Mouse (Mus musculus): Measurements from ENCODE around the gene Syt1. TPM values are rescaled to one million over a fixed set of nuclear protein-coding genes. Genes with fewer than 3 reads are reported as not detected.
A peak's percentile ranks its signal among the peaks of the same experiment; 100 is the strongest.

Gene Syt1
- polyA plus RNA-seq, 1 experiment from 2014 or later: 0.96 TPM

GRCm38 (mm10) chr10:108635616-108636015 is 375.2 kb downstream of the Syt1 start:
- H3K27me3 ChIP-seq: no peaks in the 10 kb centered on the region
- no peak overlapping the region for H3K4me3 ChIP-seq
- WGBS: 86% methylated on average over 4 of the region's 4 CpGs
- no peak overlapping the region for H3K9ac ChIP-seq
- ATAC-seq (ENCODE audit: borderline replicate concordance, extremely low read depth, low FRiP score, low TSS enrichment): no peak
- no peaks in the 10 kb centered on the region for H3K36me3 ChIP-seq
- no peaks in the 10 kb centered on the region for H3K4me1 ChIP-seq
- no peaks in the 10 kb centered on the region for H3K9me3 ChIP-seq
- H3K4me2 ChIP-seq: no peak overlapping the region
- no peak overlapping the region for H3K27ac ChIP-seq

GRCm38 (mm10) chr10:108630841-108631240 is 379.9 kb downstream of the Syt1 start:
- H3K9me3 ChIP-seq: no peaks in the 10 kb centered on the region
- 72% methylated on average over 8 of the region's 8 CpGs for WGBS
- no peak overlapping the region for H3K9ac ChIP-seq
- H3K27me3 ChIP-seq: no peaks in the 10 kb centered on the region
- H3K27ac ChIP-seq: no peak overlapping the region
- no peak overlapping the region for H3K4me3 ChIP-seq
- H3K36me3 ChIP-seq: no peaks in the 10 kb centered on the region
- H3K4me2 ChIP-seq: no peak overlapping the region
- H3K4me1 ChIP-seq: no peaks in the 10 kb centered on the region
- ATAC-seq (ENCODE audit: borderline replicate concordance, extremely low read depth, low FRiP score, low TSS enrichment): no peak

- Histone ChIP-seq H3K36me3 (no peaks in the 10 kb centered on the region), H3K4me3 (no peak overlapping the region), H3K27me3 (no peaks in the 10 kb centered on the region), H3K9me3 (no peaks in the 10 kb centered on the region), H3K4me2 (no peak overlapping the region), H3K9ac (no peak overlapping the region), H3K4me1 (no peaks in the 10 kb centered on the region), H3K27ac (no peak overlapping the region)
- 21% methylated on average over 3 of the region's 3 CpGs for WGBS
- ATAC-seq (ENCODE audit: borderline replicate concordance, extremely low read depth, low FRiP score, low TSS enrichment): no peak
Observed at GRCm38 (mm10) chr10:108626404-108626803, 384.4 kb downstream of the Syt1 start.

GRCm38 (mm10) chr10:108623002-108623401 is 387.8 kb downstream of the Syt1 start:
- Histone ChIP-seq H3K4me1 (no peaks in the 10 kb centered on the region), H3K4me3 (no peak overlapping the region), H3K9me3 (no peaks in the 10 kb centered on the region), H3K4me2 (no peak overlapping the region), H3K27ac (no peak overlapping the region), H3K36me3 (no peaks in the 10 kb centered on the region), H3K9ac (no peak overlapping the region), H3K27me3 (no peaks in the 10 kb centered on the region)
- no peak for ATAC-seq (ENCODE audit: borderline replicate concordance, extremely low read depth, low FRiP score, low TSS enrichment)
- WGBS: 45% methylated on average over 4 of the region's 4 CpGs

- Histone ChIP-seq H3K27me3 (no peaks in the 10 kb centered on the region), H3K9ac (no peak overlapping the region), H3K4me1 (no peaks in the 10 kb centered on the region), H3K36me3 (no peaks in the 10 kb centered on the region), H3K27ac (no peak overlapping the region), H3K4me3 (no peak overlapping the region), H3K4me2 (no peak overlapping the region), H3K9me3 (no peaks in the 10 kb centered on the region)
- 86% methylated on average over 5 of the region's 5 CpGs for WGBS
- ATAC-seq (ENCODE audit: borderline replicate concordance, extremely low read depth, low FRiP score, low TSS enrichment): no peak
Observed at GRCm38 (mm10) chr10:108619861-108620260, 390.9 kb downstream of the Syt1 start.

GRCm38 (mm10) chr10:108619217-108619616 is 391.6 kb downstream of the Syt1 start:
- Histone ChIP-seq H3K4me3 (no peak overlapping the region), H3K27ac (no peak overlapping the region), H3K4me1 (no peaks in the 10 kb centered on the region), H3K9me3 (no peaks in the 10 kb centered on the region), H3K36me3 (no peaks in the 10 kb centered on the region), H3K27me3 (no peaks in the 10 kb centered on the region), H3K9ac (no peak overlapping the region), H3K4me2 (no peak overlapping the region)
- ATAC-seq (ENCODE audit: borderline replicate concordance, extremely low read depth, low FRiP score, low TSS enrichment): no peak
- WGBS: 85% methylated on average over 5 of the region's 5 CpGs

GRCm38 (mm10) chr10:108610057-108610644 is 400.6 kb downstream of the Syt1 start:
- Histone ChIP-seq H3K4me3 (no peak overlapping the region), H3K4me1 (no peaks in the 10 kb centered on the region), H3K9ac (no peak overlapping the region), H3K27ac (no peak overlapping the region), H3K4me2 (no peak overlapping the region), H3K36me3 (no peaks in the 10 kb centered on the region), H3K9me3 (no peaks in the 10 kb centered on the region), H3K27me3 (no peaks in the 10 kb centered on the region)
- no peak for ATAC-seq (ENCODE audit: borderline replicate concordance, extremely low read depth, low FRiP score, low TSS enrichment)
- 60% methylated on average over 14 of the region's 14 CpGs for WGBS

- 36% methylated on average over 8 of the region's 8 CpGs for WGBS
- ATAC-seq (ENCODE audit: borderline replicate concordance, extremely low read depth, low FRiP score, low TSS enrichment): no peak
- Histone ChIP-seq H3K27ac (no peak overlapping the region), H3K36me3 (no peaks in the 10 kb centered on the region), H3K9ac (no peak overlapping the region), H3K4me1 (no peaks in the 10 kb centered on the region), H3K4me2 (no peak overlapping the region), H3K4me3 (no peak overlapping the region), H3K27me3 (no peaks in the 10 kb centered on the region), H3K9me3 (0 out of 2 replicates have a peak, but pooled peaks cover 3% of the 10 kb centered on the region)
Observed at GRCm38 (mm10) chr10:108601672-108602412, 408.9 kb downstream of the Syt1 start.

GRCm38 (mm10) chr10:108600693-108601092 is 410.1 kb downstream of the Syt1 start:
- WGBS: 79% methylated on average over 9 of the region's 9 CpGs
- H3K4me3 ChIP-seq: no peak overlapping the region
- H3K27ac ChIP-seq: no peak overlapping the region
- H3K9me3 ChIP-seq: 0 out of 2 replicates have a peak, but pooled peaks cover 3% of the 10 kb centered on the region
- H3K4me1 ChIP-seq: peaks cover 6% of the 10 kb centered on the region; the same call in 1 of the 2 replicates
- H3K27me3 ChIP-seq: no peaks in the 10 kb centered on the region
- no peak overlapping the region for H3K9ac ChIP-seq
- H3K4me2 ChIP-seq: no peak overlapping the region
- no peaks in the 10 kb centered on the region for H3K36me3 ChIP-seq
- ATAC-seq (ENCODE audit: borderline replicate concordance, extremely low read depth, low FRiP score, low TSS enrichment): no peak

- H3K4me2 ChIP-seq: no peak overlapping the region
- no peak for ATAC-seq (ENCODE audit: borderline replicate concordance, extremely low read depth, low FRiP score, low TSS enrichment)
- 82% methylated on average over 1 of the region's 1 CpGs for WGBS
Observed at GRCm38 (mm10) chr10:108597385-108597784, 413.4 kb downstream of the Syt1 start.

GRCm38 (mm10) chr10:108596162-108596927 is 414.4 kb downstream of the Syt1 start:
- H3K4me2 ChIP-seq: peak overlapping the region; percentile 39
- no peak overlapping the region for H3K4me3 ChIP-seq
- peaks cover 6% of the 10 kb centered on the region; the same call in 1 of the 2 replicates for H3K4me1 ChIP-seq
- 12% methylated on average over 11 of the region's 11 CpGs for WGBS
- H3K9me3 ChIP-seq: 0 out of 2 replicates have a peak, but pooled peaks cover 3% of the 10 kb centered on the region
- H3K9ac ChIP-seq: no peak overlapping the region
- H3K27ac ChIP-seq: no peak overlapping the region
- no peak for ATAC-seq (ENCODE audit: borderline replicate concordance, extremely low read depth, low FRiP score, low TSS enrichment)
- H3K36me3 ChIP-seq: no peaks in the 10 kb centered on the region
- H3K27me3 ChIP-seq: no peaks in the 10 kb centered on the region

More at GRCm38 (mm10) chr10:108597385-108597784, 413.4 kb downstream of the Syt1 start:
- H3K9me3 ChIP-seq: 0 out of 2 replicates have a peak, but pooled peaks cover 3% of the 10 kb centered on the region
- no peak overlapping the region for H3K4me3 ChIP-seq
- H3K27me3 ChIP-seq: no peaks in the 10 kb centered on the region
- no peaks in the 10 kb centered on the region for H3K36me3 ChIP-seq
- H3K4me1 ChIP-seq: peaks cover 6% of the 10 kb centered on the region; the same call in 1 of the 2 replicates
- H3K9ac ChIP-seq: no peak overlapping the region
- no peak overlapping the region for H3K27ac ChIP-seq

- H3K4me1 ChIP-seq: no peaks in the 10 kb centered on the region
- no peak for ATAC-seq (ENCODE audit: borderline replicate concordance, extremely low read depth, low FRiP score, low TSS enrichment)
- no peak overlapping the region for H3K4me2 ChIP-seq
- no peaks in the 10 kb centered on the region for H3K9me3 ChIP-seq
- no peaks in the 10 kb centered on the region for H3K27me3 ChIP-seq
- no peak overlapping the region for H3K27ac ChIP-seq
- no peak overlapping the region for H3K4me3 ChIP-seq
- H3K9ac ChIP-seq: no peak overlapping the region
- WGBS: 72% methylated on average over 3 of the region's 3 CpGs
- H3K36me3 ChIP-seq: no peaks in the 10 kb centered on the region
Observed at GRCm38 (mm10) chr10:108589355-108589754, 421.4 kb downstream of the Syt1 start.

Measured in lung, embryonic 15.5 days (tissue).